Mouse (Mus musculus) adrenal gland, adult (tissue): Measurements from ENCODE around the gene Mapkap1.

Source experiments
- DNase-seq, 2 experiments: peaks; one replicate each; pipeline ENCODE4 v3.0.0; 2022 to 2023; ENCODE audit warnings: low spot score in 1 of 2; ENCODE audit not compliant: inconsistent age in 2 of 2

Gene Mapkap1

DNA sequence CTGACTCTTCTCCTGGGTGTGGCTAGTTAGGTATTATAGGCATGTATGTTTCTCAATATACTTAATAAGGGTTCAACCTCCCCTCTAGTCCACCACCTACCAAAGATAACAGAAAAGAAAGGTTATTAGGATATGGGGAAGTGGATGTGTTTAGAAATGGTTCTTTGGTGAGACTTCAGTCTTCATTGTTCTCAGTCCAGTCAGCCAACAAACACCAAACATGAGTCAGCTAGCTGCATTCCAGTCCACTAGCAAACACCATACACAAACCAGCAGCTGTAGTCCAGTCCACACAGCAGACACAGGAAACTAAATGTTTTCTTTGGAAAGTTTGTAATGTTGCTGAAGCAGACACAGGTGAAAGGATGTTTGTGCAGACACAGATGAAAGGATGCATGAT lies 121.9 kb downstream of the Mapkap1 start:
- peak in 1 of 2 experiments; percentile 55 for DNase-seq

GRCm38 (mm10) chr2:34530042-34530441 lies 123.5 kb downstream of the Mapkap1 start:
- DNase-seq, result peak; percentile 77 to 87

DNA sequence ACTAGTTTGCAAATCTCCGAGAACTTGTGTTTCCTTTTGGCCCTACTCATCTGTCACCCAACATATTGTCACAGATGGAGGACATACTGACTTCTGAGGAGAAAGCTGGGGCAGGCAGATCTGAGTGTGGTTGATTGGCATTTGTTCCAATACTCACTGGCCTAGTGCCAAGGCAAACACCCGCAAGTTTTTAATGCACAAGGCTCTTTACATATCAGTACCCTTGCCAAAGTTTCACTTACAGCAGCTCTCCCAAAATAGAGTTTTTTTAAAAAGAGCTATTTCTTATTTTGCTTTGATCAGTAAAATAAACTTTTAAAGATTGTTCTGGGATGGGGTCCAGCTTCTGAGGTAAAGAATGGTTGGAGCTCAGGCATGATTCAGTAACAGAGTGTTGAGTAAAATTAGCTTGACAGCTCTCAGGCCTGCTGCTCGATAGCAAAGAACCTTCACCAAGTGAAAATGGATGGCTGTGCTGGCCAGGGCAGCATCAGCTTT lies 125.3 kb downstream of the Mapkap1 start:
- DNase-seq, result peak; percentile 57 to 85

DNA sequence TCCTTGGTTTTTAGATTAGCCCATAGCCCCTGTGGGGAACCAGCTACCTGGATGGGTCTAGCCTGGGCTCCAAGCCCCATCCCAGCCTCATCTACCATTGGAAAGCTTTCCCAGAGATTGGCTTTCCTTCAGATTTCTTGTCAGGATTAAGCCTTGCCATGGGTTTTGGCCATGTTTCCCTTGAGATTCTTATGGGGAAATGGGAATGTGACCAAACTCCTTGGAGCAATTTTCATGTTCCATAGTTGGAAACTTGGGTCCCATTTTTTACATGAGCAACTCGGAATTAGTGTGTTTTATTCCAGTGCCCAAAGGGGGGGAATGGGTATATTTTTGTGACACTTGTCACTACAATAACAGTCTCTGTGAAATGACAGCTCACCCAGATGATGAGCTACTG lies 125.8 kb downstream of the Mapkap1 start:
- DNase-seq, result no peak

GRCm38 (mm10) chr2:34533281-34533680 lies 126.7 kb downstream of the Mapkap1 start:
- peak in 1 of 2 experiments; percentile 75 for DNase-seq

GRCm38 (mm10) chr2:34534996-34535395 lies 128.4 kb downstream of the Mapkap1 start:
- DNase-seq, result peak; percentile 66 to 86

DNA sequence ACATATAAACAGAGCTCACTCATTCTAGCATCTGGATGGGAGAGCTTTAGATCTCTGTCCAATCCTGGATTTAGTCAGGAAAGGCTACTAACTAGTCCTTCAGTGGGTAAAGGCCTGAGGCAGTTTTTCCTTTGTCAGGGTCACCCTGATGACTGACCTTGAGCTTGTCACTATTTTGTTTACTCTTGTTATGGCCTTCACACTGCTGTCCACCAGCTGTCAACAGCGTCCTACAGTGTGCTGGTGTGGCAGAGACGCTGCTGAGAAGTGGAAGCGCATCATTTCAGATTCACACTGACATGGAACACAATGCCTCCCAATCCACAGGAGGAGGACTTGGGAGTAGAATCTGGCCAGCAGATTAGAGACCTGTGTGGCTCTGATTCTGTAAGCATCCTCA lies 130.8 kb downstream of the Mapkap1 start:
- DNase-seq, result peak in 1 of 2 experiments; percentile 66

GRCm38 (mm10) chr2:34543581-34543980 lies 137.0 kb downstream of the Mapkap1 start:
- DNase-seq, result no peak

- no peak for DNase-seq
Measured at GRCm38 (mm10) chr2:34544021-34544420, 137.4 kb downstream of the Mapkap1 start.

DNA sequence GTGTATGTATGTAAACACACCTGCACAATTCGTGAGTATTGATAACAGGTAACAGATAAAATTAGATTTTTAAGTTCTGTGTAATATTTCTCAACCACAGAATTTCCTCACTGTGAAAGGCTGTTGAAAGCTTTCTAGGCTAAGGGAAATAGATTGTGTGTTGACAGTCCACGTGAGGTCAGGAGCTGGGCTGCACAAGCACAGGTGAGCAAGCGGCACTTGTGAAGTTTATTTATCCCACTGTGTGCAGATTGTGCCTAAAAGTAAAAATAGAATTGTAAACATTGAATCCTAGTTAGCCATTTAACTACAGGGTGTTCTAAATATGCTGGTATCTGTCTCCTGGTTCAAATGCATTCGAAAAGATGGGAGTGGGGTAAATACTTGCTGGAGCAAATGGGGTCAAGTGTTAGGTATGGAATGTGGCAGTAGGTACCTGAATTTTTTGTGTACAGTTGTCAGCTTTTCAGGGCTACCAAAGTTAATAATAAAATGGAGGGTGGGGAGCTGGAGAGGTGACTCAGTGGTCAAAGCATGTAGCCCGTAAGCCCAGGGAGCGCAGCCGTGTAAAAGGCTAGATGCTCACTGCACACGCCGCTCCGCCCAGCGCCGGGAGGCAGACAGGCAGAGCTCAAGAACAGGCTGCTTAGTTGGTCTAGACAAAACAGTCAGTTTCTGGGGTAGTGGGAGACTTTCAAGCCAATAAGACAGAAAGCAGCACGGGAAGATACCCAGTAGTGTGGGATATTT lies 138.2 kb downstream of the Mapkap1 start:
- DNase-seq, result no peak

GRCm38 (mm10) chr2:34546176-34546677 lies 139.7 kb downstream of the Mapkap1 start:
- DNase-seq, result peak in 1 of 2 experiments; percentile 49

DNA sequence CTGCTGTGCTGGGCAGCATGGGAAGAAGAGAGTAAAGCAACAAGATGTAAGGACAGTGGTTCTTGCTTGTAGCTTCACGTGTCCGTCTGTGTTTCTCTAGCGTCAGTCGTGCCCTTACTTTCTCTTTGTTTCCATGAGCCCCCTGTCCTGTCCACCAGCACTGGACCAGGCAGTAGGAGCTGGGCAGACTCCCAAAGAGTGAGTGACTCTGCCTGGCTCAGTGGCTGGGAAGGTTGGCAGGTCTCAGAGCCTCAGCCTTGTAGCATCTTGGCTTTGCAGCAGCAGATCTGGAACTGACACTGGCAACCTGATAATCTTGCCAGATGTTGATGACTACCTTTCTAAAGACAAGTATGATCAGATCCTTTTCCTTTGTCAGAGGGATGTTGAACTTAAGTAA lies 140.9 kb downstream of the Mapkap1 start:
- peak in 1 of 2 experiments; percentile 35 for DNase-seq

DNA sequence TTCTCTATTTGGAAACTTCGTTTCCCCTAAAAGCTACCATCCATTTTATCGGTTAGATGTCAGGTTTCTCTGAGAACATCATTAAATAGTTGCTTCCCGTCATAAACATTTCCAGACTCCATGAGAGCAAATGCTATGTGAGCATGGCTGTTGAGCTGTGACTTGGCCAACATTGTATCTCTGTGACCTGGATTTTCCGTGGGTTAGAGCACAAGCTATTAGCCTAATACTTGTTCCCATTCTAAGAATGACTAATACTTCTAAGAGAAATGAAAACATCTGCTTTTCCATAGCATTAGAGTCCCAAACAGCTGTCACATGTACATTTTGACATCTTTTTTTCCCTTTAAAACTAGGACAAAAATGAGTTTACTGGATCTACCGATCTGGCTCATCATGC lies 142.4 kb downstream of the Mapkap1 start:
- no peak for DNase-seq

DNA sequence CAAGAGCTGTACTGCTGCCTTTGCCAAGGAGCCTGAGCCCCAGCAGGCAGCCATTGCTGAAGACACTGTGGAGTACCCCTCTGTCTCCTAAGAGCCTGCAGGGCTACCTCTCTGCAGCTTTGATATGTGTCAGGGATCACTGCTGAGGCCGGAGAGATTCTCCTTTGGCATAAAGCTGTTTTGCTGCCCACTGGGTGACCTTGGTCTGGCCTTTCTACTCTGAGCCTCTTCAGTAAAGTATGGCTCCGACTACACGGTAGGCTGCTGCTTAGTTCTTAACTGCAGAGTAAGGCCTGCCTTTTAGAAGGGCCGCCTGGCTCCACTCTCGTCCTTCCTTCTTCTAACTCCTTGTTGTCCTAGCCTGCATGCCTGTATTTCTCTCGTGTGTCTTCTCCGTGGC lies 142.9 kb downstream of the Mapkap1 start:
- peak; percentile 49 to 76 for DNase-seq

DNA sequence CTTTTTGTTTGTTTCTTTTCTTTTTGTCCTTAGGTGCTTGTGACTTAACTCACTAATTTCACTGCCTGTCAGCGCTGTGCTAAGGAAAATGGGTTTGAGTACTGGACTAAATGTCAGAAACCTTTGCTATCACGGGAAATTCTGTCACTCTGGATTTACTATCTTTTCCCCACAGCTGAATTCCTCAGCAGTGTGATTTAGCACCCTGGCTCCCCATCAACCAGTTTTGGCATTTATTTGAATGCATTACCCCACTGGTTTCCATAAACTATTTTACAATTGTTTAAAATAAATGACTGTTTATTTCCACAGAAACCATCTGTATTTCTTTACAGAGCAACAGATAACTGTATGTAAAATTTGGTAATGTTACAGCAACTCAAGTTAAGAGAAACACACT lies 146.2 kb downstream of the Mapkap1 start:
- DNase-seq, result no peak

DNA sequence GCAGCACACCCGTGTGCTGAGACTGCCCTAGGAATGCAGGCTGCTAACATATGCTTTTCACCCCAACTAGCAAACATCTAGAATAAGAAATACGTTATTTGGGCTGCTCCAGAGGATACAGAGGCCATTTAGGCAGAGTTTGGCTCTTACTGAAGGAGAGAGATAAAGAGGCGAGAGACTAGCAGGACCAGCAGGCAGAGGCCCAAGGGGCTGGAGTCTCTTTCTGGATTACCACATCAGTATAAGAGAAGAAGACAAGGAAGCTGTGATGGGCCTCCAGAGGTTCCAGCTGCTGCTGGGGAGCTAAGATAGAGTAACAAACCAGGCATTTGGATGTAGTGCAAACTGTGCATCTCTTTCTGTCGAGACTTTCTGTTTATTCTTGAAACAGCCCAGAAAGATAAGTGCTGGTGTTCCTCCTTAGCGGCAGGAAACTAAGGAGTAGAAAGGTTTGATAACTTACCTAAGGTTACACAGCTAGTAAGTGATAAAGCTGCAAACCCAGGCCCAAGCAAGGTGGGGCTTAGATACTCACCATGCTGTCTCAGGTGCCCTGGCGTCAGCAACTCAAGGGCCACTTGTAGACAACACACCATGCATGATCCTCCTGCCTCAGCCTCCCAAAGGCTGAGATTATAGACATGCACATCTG lies 147.1 kb downstream of the Mapkap1 start:
- DNase-seq, result no peak

- DNase-seq, result peak; percentile 38 to 86
Measured at GRCm38 (mm10) chr2:34560146-34560545, 153.6 kb downstream of the Mapkap1 start.

- peak in 1 of 2 experiments; percentile 59 for DNase-seq
Measured at GRCm38 (mm10) chr2:34563089-34563694, 156.6 kb downstream of the Mapkap1 start.

DNA sequence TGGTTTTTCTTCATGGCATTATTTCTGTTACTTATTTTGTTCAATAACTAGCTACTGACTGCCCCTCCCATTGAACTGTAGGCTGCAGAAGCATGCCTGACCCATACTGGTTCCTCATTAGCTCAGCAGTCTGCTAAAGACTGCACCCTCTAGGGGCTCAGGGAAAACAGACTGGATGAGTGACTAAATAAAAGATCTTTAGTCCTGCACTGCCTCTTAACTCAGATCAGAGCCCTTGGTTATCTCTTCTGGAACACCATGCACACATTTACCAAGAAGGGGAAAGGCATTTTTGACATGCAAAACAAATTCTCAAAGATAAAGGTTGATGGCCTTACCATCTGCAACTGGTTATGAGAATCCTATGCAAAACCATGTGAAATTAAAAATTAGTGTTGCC lies 157.3 kb downstream of the Mapkap1 start:
- no peak for DNase-seq

DNA sequence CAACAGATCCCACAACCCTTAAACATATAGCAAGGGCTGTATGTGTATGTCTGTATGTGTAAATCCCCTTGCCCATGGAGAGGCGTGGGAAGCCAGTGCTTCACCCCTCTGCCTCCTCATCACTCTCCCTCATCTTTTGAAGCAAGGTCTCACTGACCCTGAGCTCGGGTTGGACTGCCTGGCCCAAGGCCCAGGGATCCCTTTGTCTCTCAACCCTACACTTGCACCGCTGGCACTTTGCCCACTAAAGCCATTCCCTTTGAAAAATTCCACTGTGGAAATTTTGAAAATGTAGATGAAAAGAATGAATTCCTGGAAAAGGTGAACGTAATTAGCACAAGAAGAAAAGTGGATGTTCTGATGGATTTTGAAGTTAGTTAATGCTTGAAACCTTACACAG lies 159.6 kb downstream of the Mapkap1 start:
- peak; percentile 90 to 96 for DNase-seq

GRCm38 (mm10) chr2:34566601-34567000 lies 160.0 kb downstream of the Mapkap1 start:
- no peak for DNase-seq

- peak; percentile 83 to 92 for DNase-seq
Measured at GRCm38 (mm10) chr2:34569131-34569530, 162.6 kb downstream of the Mapkap1 start.
